In genomic region chr5:29170193-29170592, GRCm38 (mm10) we compare ENCODE assay signal across 21 mouse cellular contexts. TPM values are rescaled to one million over a fixed set of nuclear protein-coding genes. Genes with fewer than 3 reads are reported as not detected.
DNase-seq lines count a peak whose midpoint lies in the region; ATAC-seq lines count a peak whose summit lies in the region.
"Had no signal": no experiment of that assay in that cellular context is flagged by ENCODE, and none has a peak within 500 bp of the region (broad histone marks: within the 10 kb centered on the region; RNA-seq: fewer than 3 reads in every experiment).

No protein-coding gene starts in this region.

- H3K27ac ChIP-seq in midbrain, embryonic 10.5 days (replicated peaks), result 0 out of 2 replicates have a peak overlapping the region, but pooled peaks have one; percentile 38
- no peak overlapping the region for H3K27ac ChIP-seq in midbrain, embryonic 16.5 days (ENCODE audit: low read length)
- no peak overlapping the region for H3K27ac ChIP-seq in midbrain, embryonic 13.5 days
- no peak overlapping the region for H3K27ac ChIP-seq in forebrain, embryonic 12.5 days
- H3K27ac ChIP-seq: embryonic facial prominence, embryonic 12.5 days; forebrain, embryonic 15.5 days; hindbrain, embryonic 13.5 days had no signal

- DNase-seq in midbrain, embryonic 10.5 days (ENCODE audit: low spot score), result no peak
- DNase-seq in kidney, adult 8-10 months, result peak; percentile 49 to 51
- peak; percentile 26 for DNase-seq in kidney, postnatal 10 days
- DNase-seq in kidney, postnatal 4 days, result peak; percentile 2 to 5
- no peak for DNase-seq in natural killer cell, adult 2 months (ENCODE audit: low spot score in 2 of 2)
- DNase-seq: adrenal gland, postnatal 14 days; cerebellum, adult 11-12 months; cerebellum, adult 9-10 months; cerebellum, postnatal 25 days; gastrocnemius, postnatal 36 days; heart, adult 11 months; heart, postnatal 10 days had no signal

- no peaks in the 10 kb centered on the region for H3K27me3 ChIP-seq in midbrain, embryonic 10.5 days (ENCODE audit: low read depth, poor library complexity, severe bottlenecking)
- H3K27me3 ChIP-seq in midbrain, embryonic 16.5 days (ENCODE audit: control insufficient read depth, insufficient read depth, low read depth, low read length), result no peaks in the 10 kb centered on the region
- no peaks in the 10 kb centered on the region for H3K27me3 ChIP-seq in midbrain, embryonic 13.5 days
- no peaks in the 10 kb centered on the region for H3K27me3 ChIP-seq in forebrain, embryonic 12.5 days
- H3K27me3 ChIP-seq: embryonic facial prominence, embryonic 12.5 days; forebrain, embryonic 15.5 days; hindbrain, embryonic 13.5 days had no signal

- no peak overlapping the region for H3K9ac ChIP-seq in midbrain, embryonic 16.5 days (ENCODE audit: low read depth, low read length)
- no peak overlapping the region for H3K9ac ChIP-seq in midbrain, embryonic 13.5 days (replicated peaks)
- H3K9ac ChIP-seq in forebrain, embryonic 12.5 days, result no peak overlapping the region
- H3K9ac ChIP-seq: embryonic facial prominence, embryonic 12.5 days; forebrain, embryonic 15.5 days; hindbrain, embryonic 13.5 days had no signal

- H3K36me3 ChIP-seq in midbrain, embryonic 10.5 days, result no peaks in the 10 kb centered on the region
- H3K36me3 ChIP-seq in midbrain, embryonic 16.5 days (ENCODE audit: control insufficient read depth, insufficient read depth, low read length), result no peaks in the 10 kb centered on the region
- H3K36me3 ChIP-seq in midbrain, embryonic 13.5 days, result no peaks in the 10 kb centered on the region
- no peaks in the 10 kb centered on the region for H3K36me3 ChIP-seq in forebrain, embryonic 12.5 days (replicated peaks)
- H3K36me3 ChIP-seq: embryonic facial prominence, embryonic 12.5 days; forebrain, embryonic 15.5 days; G1E; hindbrain, embryonic 13.5 days had no signal

- WGBS in midbrain, embryonic 10.5 days, result 89% methylated on average over 6 of the region's 6 CpGs
- WGBS in midbrain, embryonic 16.5 days, result 75% methylated on average over 6 of the region's 6 CpGs
- WGBS in midbrain, embryonic 13.5 days, result 79% methylated on average over 6 of the region's 6 CpGs
- WGBS in forebrain, embryonic 12.5 days, result 62% methylated on average over 6 of the region's 6 CpGs

- H3K4me1 ChIP-seq in midbrain, embryonic 10.5 days, result peaks cover 17% of the 10 kb centered on the region
- H3K4me1 ChIP-seq in midbrain, embryonic 16.5 days (ENCODE audit: control insufficient read depth, insufficient read depth, low read length), result no peaks in the 10 kb centered on the region
- peaks cover 7% of the 10 kb centered on the region for H3K4me1 ChIP-seq in midbrain, embryonic 13.5 days (replicated peaks)
- H3K4me1 ChIP-seq in forebrain, embryonic 12.5 days, result peaks cover 7% of the 10 kb centered on the region
- H3K4me1 ChIP-seq: embryonic facial prominence, embryonic 12.5 days; forebrain, embryonic 15.5 days; hindbrain, embryonic 13.5 days had no signal

- H3K4me3 ChIP-seq in midbrain, embryonic 10.5 days, result no peak overlapping the region
- H3K4me3 ChIP-seq in midbrain, embryonic 16.5 days (ENCODE audit: low read depth, low read length), result no peak overlapping the region
- H3K4me3 ChIP-seq in midbrain, embryonic 13.5 days (replicated peaks), result no peak overlapping the region
- H3K4me3 ChIP-seq in forebrain, embryonic 12.5 days (replicated peaks), result no peak overlapping the region
- H3K4me3 ChIP-seq: embryonic facial prominence, embryonic 12.5 days; forebrain, embryonic 15.5 days; hindbrain, embryonic 13.5 days had no signal

- H3K9me3 ChIP-seq in midbrain, embryonic 10.5 days (replicated peaks), result no peaks in the 10 kb centered on the region
- no peaks in the 10 kb centered on the region for H3K9me3 ChIP-seq in midbrain, embryonic 16.5 days (replicated peaks; ENCODE audit: control insufficient read depth, low read length, poor library complexity, severe bottlenecking)
- H3K9me3 ChIP-seq in midbrain, embryonic 13.5 days, result no peaks in the 10 kb centered on the region
- H3K9me3 ChIP-seq in forebrain, embryonic 12.5 days, result no peaks in the 10 kb centered on the region
- H3K9me3 ChIP-seq: embryonic facial prominence, embryonic 12.5 days; forebrain, embryonic 15.5 days; G1E; hindbrain, embryonic 13.5 days had no signal

- no peak overlapping the region for H3K4me2 ChIP-seq in midbrain, embryonic 16.5 days (ENCODE audit: low read length)
- no peak overlapping the region for H3K4me2 ChIP-seq in midbrain, embryonic 13.5 days (replicated peaks)
- H3K4me2 ChIP-seq in forebrain, embryonic 12.5 days, result no peak overlapping the region
- H3K4me2 ChIP-seq: embryonic facial prominence, embryonic 12.5 days; forebrain, embryonic 15.5 days; hindbrain, embryonic 13.5 days had no signal

- ATAC-seq in midbrain, embryonic 16.5 days, result no peak
- no peak for ATAC-seq in midbrain, embryonic 13.5 days
- ATAC-seq in forebrain, embryonic 12.5 days (ENCODE audit: low FRiP score), result no peak
- ATAC-seq: activated CD4-positive, CD25-positive, alpha-beta regulatory T cell, adult 4 months; CD4-positive, CD25-positive, alpha-beta regulatory T cell, adult 4 months; forebrain, embryonic 15.5 days had no signal

RNA-seq across cellular contexts. Expression of gene Rnf32, which starts 25.6 kb away (rescaled TPM):
- 7.0 and 8.4 TPM in 2 replicates for polyA plus RNA-seq in midbrain, embryonic 10.5 days (2016; fragmentation: Nextera tagmentation; extraction: Ambion mirVana)
- 19.3 and 21.9 TPM in 2 replicates for polyA plus RNA-seq in midbrain, embryonic 16.5 days (2015; fragmentation: Nextera tagmentation; extraction: Ambion mirVana)
- 14.8 and 15.1 TPM in 2 replicates for polyA plus RNA-seq in midbrain, embryonic 13.5 days (2015; fragmentation: Nextera tagmentation; extraction: Ambion mirVana)
- polyA plus RNA-seq in forebrain, embryonic 12.5 days (2016; fragmentation: Nextera tagmentation; extraction: Ambion mirVana), result 9.2 and 9.4 TPM in 2 replicates

Comparison
In these comparisons a context has a peak if more than half of its experiments do, and no peak if none do; other contexts are left out.
1. DNase-seq: peak in kidney, adult 8-10 months (2 of 2), kidney, postnatal 10 days (single experiment) and kidney, postnatal 4 days (2 of 2); none in midbrain, embryonic 10.5 days (single experiment) and natural killer cell, adult 2 months (0 of 2).